Mouse (Mus musculus): ENCODE results near the gene Dact3.

Dact3 gene

DNA sequence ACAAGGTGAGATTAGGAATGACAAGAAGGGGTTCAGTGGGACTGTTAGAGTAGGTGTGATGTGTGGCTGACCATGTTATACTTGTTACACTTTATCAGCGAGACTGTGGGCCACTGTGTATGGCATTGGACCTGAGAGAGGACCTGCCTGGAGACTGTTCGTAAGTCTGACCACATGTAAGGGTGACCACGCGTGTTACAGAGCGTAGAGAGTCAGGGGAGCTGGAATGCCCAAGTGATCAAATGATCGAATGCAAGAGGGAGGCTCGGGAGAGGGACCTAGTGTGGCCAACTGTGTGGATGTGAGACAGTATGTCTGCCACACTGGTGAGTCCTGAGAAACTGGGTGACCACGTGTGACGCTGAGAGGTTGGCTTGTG lies 17.2 kb downstream of the Dact3 start:
- no peak for DNase-seq (ENCODE audit: low spot score)

DNA sequence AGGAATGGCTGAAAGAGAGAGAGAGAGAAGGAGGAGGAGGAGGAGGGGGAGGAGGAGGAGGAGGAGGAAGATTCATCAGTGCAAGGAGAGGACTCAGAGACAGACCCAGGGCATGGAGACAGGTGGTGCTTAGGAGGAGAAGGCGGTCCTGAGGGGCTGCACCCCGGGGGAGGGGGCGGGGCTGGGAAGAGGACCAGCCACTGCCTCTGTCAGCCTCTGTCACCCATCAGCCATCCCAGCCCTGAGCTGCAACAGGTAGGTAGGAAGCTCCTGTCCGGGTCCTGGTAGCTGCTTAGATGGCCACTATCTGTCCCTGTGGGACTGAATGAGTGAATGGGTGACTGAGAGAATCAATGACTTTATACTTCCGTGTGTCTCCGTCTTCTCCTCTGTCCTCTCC lies 18.5 kb downstream of the Dact3 start:
- DNase-seq (ENCODE audit: low spot score) = no peak

DNA sequence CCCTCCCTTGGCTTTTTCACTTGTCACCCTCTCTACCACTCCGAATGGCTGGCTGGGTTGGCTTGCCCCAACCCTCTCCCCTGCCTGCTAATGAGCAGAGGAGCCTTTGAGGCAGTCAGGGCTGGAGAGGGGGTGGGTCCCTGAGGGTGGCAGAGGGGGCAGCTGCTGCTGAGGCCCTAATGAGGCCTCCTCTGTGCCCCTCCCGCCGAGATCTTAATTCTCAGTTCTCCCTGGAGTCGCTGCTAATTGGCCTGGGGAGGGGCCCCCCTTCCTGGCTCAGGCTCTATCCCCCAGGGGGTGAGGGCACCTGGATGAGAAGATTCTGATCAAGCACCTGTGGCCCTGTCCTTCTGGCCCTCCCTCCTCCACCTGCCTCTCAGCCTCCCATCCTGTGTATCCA lies 19.2 kb downstream of the Dact3 start:
- no peak for DNase-seq (ENCODE audit: low spot score)

DNA sequence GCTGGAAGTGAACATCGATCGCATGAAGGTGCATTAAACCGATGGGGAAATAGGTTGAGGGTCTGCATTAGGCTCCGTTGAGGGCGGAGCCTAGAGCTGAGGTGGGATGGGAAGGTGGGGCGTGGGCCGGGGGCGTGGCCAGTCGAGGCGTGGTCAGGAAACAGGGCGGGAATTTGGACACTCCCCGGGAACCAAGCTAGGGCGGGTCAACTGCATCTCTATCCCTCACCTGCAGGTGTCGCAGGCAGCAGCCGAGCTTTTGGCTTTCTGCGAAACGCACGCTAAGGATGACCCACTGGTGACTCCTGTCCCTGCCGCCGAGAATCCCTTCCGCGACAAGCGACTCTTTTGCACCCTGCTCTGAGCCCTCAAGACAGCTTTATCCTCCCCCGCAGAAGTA lies 19.9 kb downstream of the Dact3 start:
- DNase-seq (ENCODE audit: low spot score) = peak; percentile 79

DNA sequence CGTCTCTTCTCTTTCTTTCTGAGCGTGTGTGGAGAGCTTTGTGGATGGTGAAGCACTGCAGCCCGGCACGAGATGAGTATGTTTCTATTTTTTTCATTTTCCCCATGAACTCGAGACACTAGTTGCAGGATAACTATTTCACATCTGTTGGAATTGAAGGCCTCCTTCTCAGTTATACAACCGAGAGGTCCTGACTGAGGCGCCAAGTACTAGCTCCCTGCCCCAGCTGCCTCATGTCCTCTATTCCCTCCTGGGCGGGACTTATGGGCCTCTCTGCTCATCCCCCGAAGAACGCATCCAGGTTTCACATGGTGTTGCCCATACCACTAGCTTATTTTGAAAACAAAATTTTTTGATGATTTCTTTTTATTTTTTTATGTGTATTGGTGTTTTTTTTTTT lies 20.4 kb downstream of the Dact3 start:
- DNase-seq (ENCODE audit: low spot score) = no peak

DNA sequence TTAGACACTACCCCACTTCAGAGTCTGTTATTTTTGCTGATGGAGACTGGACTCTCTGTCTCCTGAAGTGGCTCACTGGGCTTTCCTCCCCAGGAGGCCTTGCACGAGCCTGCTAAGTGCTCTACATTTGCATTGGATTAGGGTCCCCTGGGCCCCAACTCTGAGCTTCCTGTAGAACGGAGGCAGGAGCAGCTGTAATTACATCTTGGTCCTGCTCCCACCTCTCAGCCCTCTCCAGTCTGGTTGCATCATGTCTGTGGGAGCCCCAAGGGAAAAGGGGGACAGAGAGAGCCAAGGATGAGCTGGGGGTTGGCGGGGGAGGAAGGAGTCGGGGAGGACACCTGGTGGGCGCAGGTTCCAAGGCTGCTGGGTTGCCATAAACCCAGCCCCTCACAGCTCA lies 25.4 kb downstream of the Dact3 start:
- no peak for DNase-seq (ENCODE audit: low spot score)

DNA sequence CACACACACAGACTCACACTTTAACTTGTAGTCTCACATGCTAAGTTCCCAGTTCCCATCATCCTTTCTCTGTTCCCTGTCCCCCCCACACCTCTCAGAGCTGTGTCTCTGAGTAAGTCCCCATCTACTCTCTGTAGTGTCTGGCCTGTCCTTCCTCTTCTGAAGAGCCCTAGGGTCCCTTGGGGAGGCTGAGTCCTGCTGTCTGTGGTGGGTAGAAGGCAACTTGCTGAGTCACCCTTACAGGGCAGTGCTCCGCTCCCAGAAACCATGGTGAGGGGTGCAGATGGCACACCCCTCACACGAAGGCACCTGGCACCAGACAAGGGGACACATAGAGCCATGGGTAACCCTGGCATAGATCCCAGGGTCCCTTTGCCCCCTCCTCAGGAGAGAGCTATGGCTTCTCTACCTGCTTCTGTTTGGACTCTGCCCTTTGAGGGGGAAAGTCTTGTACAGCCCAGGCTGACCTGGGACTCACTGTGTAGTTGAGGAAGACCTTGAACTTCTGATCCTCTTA lies 28.4 kb downstream of the Dact3 start:
- no peak for DNase-seq (ENCODE audit: low spot score)

DNA sequence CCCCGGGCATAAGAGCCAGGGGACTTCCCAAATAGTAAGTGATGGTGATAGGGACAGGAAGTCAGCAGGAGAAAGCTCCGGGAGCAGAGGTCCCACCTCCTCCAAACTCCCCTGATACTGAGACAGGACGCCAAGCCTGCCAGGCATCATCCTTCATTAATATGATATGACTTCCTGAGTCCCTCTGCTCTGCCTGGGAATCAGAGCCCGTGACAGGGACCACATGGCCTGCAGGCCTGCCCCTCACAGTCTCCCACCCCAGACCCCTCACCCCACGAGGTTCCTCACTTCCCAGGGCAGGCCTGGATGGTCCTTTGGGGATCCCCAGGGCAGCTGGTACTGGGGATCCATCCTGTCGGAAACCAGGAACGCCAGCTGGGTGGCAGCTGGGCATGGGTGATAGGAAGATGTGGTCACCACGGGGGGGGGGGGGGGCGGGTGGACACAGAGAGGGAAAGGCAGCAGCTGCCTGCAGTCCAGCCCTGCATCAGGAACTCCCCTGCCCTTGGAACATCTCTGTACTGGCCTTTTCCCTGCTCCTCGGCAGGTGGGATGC lies 29.1 kb downstream of the Dact3 start:
- DNase-seq (ENCODE audit: low spot score) = no peak

DNA sequence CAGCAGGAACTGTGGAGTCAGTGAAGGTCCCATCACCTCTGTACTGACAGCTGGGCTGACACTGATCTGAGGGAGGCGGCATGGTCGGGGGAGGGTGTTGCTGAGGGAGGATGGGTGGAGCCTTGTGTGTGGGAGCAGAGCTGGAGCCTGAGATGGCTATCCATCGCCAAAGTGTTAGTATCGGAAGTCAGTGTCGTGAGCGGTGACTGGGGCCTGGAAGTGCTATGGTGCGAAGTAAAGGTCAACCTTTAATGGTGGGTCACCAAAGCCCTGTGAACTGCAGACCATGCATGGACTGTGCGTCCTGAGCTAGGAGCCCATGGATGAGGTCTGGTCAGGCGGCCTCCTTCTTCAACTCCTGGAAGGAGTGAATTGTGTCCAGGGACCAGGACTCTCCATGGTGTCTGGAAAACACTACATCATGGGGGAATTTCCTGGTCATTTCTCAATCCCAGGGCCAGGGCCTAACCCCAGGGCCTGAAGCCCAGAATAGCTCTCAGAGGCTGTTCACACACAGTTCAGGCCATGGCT lies 30.4 kb downstream of the Dact3 start:
- DNase-seq (ENCODE audit: low spot score) = no peak

DNA sequence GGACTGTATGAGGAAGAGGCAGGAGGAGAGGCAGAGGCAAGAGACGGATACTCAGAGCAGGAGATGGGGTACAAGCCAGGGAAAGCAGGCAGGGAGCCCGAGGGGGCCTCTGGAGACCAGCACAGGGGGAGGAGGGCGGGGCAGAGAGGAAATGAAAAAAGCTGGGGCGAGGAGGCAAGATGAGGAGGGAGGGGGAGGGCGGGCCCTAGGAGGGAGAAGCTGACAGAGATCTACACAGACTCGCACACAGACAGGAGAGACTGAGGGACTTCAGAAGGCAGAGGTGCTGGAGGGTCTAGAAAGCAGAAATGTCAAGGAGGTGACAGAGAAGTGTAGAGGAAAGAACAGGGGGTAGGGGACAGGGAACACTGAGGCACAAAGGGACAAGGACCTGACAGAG lies 31.2 kb downstream of the Dact3 start, which contains the start of gene Ptgir:
TSS of gene Ptgir (plus strand) at position 210 of the 400 bp plus-strand sequence.
- DNase-seq (ENCODE audit: low spot score) = peak; percentile 51

DNA sequence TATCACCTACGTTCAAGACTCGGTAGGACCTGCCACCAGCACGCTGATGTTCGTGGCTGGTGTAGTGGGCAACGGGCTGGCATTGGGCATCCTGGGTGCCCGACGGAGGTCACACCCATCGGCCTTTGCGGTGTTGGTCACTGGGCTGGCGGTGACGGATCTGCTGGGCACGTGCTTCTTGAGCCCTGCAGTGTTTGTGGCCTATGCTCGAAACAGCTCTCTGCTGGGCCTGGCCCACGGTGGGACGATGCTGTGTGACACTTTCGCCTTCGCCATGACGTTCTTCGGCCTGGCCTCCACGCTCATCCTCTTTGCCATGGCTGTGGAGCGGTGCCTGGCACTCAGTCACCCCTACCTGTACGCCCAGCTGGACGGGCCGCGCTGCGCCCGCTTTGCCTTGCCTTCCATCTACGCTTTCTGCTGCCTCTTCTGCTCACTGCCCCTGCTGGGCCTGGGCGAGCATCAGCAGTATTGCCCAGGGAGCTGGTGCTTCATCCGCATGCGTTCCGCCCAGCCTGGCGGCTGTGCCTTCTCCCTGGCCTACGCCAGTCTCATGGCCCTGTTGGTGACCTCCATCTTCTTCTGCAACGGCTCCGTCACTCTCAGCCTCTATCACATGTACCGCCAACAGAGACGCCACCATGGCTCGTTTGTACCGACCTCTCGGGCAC lies 31.9 kb downstream of the Dact3 start:
- no peak for DNase-seq (ENCODE audit: low spot score)

DNA sequence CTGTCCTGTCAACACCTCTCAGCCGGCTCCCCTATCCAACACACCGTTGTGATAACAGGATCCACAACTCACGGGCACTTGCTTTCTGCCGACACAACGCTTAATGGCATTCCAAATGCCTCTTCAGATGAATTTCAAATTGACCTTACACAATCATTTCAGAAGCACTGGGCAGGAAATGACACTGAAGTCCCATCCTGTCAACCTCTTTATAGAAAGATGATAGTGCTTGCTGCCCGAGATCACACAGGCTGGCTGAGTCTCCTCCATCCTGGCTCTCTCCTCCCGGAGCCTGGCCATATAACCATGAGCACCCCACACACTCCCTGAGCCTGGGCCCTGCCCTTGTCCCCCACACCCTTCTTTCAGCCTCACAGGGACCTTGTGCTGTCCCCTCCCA lies 32.7 kb downstream of the Dact3 start:
- DNase-seq (ENCODE audit: low spot score) = no peak

DNA sequence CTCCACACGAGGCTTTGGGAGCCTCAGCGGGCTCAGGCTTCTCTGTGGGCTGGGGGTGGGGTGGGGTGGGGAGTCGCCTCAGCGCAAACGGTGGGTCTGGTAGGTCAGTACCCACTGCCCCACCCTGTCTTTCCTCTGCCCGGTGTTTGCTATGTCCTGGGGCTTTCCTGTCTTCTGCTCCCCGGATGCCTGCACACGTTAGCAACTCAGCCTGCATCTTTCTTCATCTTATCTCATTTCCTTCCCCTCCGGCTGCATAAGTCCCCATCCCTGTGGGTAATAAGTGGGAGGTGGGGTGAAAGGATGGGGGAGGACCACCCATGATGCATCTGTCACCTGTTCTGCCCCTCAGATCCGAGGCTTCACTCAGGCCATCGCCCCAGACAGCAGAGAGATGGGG lies 33.2 kb downstream of the Dact3 start:
- DNase-seq (ENCODE audit: low spot score) = no peak

DNA sequence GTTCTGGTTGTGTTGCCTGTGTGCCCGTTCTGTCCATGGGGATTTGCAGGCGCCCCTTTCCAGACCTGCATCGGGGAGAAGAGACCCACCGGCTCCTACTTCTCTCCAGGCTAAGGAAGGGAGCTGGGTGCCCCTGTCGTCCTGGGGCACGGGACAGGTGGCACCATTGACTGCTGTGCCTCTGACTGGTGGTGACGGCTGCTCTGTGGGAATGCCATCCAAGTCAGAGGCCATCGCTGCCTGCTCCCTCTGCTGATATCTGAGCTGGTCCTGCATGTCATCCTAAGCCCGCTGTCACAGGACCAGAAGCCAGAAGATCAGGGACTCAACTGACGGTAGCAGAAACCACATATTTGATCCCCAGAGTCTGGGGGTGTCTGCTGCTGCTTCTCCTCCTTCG lies 33.7 kb downstream of the Dact3 start:
- no peak for DNase-seq (ENCODE audit: low spot score)

DNA sequence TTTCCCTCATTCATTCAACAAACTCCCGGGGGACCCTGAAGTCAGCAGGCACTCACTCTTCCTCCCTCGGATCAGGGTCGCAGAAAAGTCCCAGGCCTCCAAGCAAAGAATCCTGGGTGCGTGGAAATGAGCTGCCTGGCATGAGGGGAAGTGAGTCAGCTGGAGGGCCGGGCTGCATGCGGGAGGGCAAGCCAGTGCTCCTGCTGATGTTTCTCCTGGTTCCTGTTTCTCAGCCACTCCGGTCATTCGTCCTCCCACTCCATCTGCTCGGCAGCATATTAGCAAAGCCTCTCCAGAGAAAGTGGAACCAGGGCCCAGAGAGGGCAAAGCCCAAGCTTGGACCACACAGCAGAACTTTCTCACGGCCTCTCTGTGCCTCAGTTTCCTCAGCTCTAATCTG lies 34.8 kb downstream of the Dact3 start:
- no peak for DNase-seq (ENCODE audit: low spot score)

DNA sequence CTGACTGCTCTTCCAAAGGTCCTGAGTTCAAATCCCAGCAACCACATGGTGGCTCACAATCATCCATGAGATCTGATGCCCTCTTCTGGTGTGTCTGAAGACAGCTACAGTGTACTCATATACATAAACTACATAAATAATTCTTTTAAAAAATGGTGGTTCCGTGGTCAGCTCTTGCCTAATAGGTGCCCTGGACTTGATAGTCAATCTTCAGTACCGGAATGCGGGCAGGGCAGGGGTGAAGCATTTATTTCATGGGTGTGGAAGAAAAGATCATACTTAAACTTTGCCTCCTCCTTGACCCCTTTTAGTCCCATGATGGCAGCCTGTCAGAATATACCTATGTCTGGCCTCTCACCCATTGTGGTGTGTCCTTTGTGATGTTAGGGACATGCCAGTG lies 36.8 kb downstream of the Dact3 start:
- DNase-seq (ENCODE audit: low spot score) = no peak

DNA sequence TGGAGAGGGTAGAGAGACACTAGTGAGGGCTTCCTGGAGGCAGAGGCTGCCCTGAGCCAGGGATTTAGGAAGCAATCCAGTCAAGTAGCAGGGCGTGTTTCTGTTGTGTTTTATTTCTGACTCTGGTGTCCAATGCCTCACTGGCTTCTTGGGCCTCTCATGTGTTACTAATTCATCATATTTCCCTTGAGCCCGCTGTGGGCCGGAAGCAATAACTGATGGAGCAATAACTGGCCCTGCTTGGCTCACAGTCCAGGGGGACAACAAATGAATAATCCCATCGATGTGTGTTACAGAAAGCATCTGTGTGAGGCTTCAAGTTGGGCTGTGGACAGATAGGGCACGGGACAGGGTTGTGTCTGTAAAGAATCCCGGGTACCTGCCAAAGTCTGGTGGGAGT lies 37.2 kb downstream of the Dact3 start:
- DNase-seq (ENCODE audit: low spot score) = peak; percentile 49

DNA sequence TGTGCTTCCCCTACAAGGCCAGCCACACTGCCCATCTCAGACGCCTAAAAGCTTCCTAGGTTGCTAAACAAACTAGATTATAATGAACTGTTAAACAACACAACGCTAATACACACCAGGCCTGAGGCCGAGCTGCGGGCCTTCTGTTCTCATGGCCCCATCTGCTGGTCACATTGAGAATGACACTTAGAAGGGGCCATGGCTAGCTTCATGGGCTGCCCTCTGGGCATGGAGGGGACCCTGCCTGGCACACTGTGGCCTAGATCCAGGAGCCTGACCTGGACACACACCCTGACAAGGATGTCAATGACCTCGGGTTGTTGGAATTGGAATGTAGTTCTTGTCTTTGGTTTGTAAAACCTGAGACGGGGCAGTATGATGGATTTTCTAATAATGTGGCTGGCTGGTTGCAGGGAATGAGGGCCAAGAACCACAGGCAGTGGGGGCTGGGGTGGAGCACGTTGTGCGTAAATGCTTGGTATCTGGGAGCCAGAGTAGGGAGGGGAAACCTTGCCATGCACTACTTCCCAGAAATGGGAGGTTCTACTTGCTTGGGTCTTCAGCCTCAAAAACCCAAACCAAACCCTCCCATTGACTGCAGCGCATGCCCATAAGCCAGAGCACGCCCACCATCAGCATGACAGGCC lies 38.8 kb downstream of the Dact3 start:
- DNase-seq (ENCODE audit: low spot score) = peak; percentile 77

DNA sequence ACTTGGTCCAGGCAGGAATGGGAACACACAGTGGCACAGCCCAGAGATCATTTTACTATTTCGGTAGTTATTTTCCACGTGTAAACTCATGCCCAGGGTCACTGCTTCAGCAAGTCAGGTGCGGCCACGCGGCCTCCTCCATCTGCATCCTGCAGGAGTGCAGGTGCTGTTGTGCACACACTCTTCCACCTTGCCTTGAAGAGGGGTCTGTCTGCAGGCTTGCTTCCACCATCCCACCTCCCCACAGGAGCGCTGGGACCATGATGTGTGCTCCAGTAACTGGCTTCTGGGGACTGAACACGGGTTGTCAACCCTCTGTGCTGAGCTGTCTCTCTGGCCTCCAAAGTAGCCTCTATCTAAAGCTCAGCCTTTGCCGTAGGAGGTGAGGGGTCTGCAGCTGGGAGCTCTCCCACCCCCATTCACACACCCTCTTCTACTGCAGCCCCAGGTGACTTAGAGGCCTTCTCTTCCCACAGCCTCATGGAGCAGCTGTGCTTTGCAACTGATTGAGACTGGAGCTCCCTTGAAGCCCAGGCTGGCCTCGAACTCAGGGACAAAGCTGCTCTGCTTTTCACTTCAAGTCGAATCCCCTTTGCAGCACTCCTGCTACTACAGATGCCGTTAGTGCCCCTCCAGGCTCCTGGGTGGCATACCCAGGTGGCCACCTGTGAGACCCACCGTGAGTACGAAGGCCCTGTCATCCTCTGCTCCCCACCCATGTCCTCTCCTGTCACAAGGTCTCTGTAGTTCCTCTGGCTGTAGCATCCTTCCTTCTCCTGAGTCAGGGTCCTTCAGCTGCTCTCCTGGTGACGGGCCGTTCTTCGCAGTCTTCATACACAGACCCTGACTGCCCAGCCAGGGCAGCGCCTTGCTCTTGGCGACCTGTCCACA lies 39.6 kb downstream of the Dact3 start:
- DNase-seq (ENCODE audit: low spot score) = no peak

DNA sequence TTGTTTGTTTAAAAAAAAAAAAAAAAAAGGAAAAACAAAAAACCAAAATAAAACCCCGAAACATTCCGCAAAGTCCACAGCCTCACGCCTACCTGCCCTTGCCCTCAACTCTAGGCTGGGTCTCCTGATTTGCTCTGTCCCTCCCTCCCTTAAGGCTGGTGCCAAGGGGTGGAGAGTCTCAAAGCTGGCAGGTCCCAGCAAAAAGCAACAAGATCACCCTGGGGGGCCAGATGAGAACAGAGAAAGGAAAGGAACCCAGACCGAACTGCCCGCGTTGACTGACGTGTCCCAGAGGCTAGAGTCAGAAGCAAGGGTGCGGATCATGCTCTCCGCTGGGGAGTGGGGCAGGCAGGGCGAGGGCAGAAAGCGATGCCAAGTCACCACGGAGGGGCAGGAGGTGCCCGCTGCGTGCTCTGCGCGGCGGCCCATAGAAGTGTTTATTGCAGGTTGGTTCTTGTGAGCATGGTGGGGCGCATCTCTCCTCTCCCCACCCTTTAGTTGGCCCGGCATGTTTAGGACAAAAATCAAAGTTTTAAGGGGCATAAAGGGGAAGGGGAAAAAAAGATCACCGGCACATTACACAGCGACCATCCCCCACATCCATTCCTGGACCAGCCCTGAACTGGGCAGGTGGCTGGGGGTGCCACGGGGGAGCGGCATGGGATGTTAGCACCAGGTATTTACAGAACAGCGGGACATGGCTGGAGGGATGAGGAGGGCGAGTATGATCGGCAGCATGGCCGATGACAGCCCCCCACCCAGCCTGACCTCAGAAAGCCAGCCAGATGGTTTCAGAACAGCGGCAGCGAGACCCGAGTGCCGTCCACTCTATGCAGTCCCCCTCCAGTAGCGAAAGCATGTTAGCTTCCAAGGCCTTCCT lies 40.6 kb downstream of the Dact3 start:
- no peak for DNase-seq (ENCODE audit: low spot score)
